Mouse (Mus musculus): Measurements from ENCODE around the gene Pigk. TPM values are rescaled to one million over a fixed set of nuclear protein-coding genes. Genes with fewer than 3 reads are reported as not detected.

The Pigk gene
- polyA plus RNA-seq (2015; fragmentation: Nextera tagmentation; extraction: Ambion mirVana) = 49.1 and 54.0 TPM in 2 replicates

- peak; percentile 79 for ATAC-seq (ENCODE audit: insufficient number of reproducible peaks, low FRiP score, low TSS enrichment, low read depth)
- H3K9ac ChIP-seq = peak within 1 kb of the TSS; percentile 77
- H3K4me1 ChIP-seq = peaks cover 7% of the 10 kb centered on the region; the same call in 1 of the 2 replicates
- H3K4me2 ChIP-seq = peak within 1 kb of the TSS; percentile 77
- H3K9me3 ChIP-seq = no peaks in the 10 kb centered on the region
- WGBS = under 1% methylated on average over 48 of the region's 48 CpGs
- peak within 1 kb of the TSS; percentile 98 for H3K4me3 ChIP-seq
- no peaks in the 10 kb centered on the region for H3K36me3 ChIP-seq
- peak within 1 kb of the TSS; percentile 59 for H3K27ac ChIP-seq
- no peaks in the 10 kb centered on the region for H3K27me3 ChIP-seq
These were observed at the start of gene Pigk for GRCm38 (mm10) chr3:152713991-152714902. Gene Pigk (plus strand): TSS chr3:152714100.

GRCm38 (mm10) chr3:152666991-152667355 lies 46.9 kb upstream of the Pigk start:
- Histone ChIP-seq H3K27ac (no peak overlapping the region), H3K27me3 (peaks cover 44% of the 10 kb centered on the region), H3K4me2 (peak overlapping the region; percentile 97), H3K9ac (no peak overlapping the region; the same call in 1 of the 2 replicates), H3K36me3 (no peaks in the 10 kb centered on the region), H3K9me3 (no peaks in the 10 kb centered on the region), H3K4me1 (peaks cover 8% of the 10 kb centered on the region), H3K4me3 (peak overlapping the region; percentile 55)
- ATAC-seq (ENCODE audit: insufficient number of reproducible peaks, low FRiP score, low TSS enrichment, low read depth) = no peak
- under 1% methylated on average over 16 of the region's 16 CpGs for WGBS

GRCm38 (mm10) chr3:152667356-152668211 lies 46.3 kb upstream of the Pigk start:
- Histone ChIP-seq H3K9ac (peak overlapping the region; percentile 39), H3K4me1 (peaks cover 8% of the 10 kb centered on the region), H3K9me3 (no peaks in the 10 kb centered on the region), H3K36me3 (no peaks in the 10 kb centered on the region), H3K27me3 (peaks cover 44% of the 10 kb centered on the region), H3K4me2 (peak overlapping the region; percentile 97), H3K4me3 (peak overlapping the region; percentile 55), H3K27ac (no peak overlapping the region)
- ATAC-seq (ENCODE audit: insufficient number of reproducible peaks, low FRiP score, low TSS enrichment, low read depth) = no peak
- WGBS = under 1% methylated on average over 67 of the region's 82 CpGs

GRCm38 (mm10) chr3:152668239-152668638 lies 45.7 kb upstream of the Pigk start, which contains the start of gene Ak5:
Gene Ak5 (minus strand): TSS chr3:152668360.
- Histone ChIP-seq H3K4me3 (peak within 1 kb of the TSS; percentile 55), H3K36me3 (no peaks in the 10 kb centered on the region), H3K9me3 (no peaks in the 10 kb centered on the region), H3K4me1 (peaks cover 8% of the 10 kb centered on the region), H3K27me3 (peaks cover 44% of the 10 kb centered on the region), H3K4me2 (peak within 1 kb of the TSS; percentile 97), H3K27ac (no peak within 1 kb of the TSS), H3K9ac (peak within 1 kb of the TSS; percentile 39)
- no peak for ATAC-seq (ENCODE audit: insufficient number of reproducible peaks, low FRiP score, low TSS enrichment, low read depth)
- 8% methylated on average over 5 of the region's 5 CpGs for WGBS

- WGBS = 83% methylated on average over 2 of the region's 2 CpGs
- H3K36me3 ChIP-seq = no peaks in the 10 kb centered on the region
- no peak overlapping the region for H3K4me2 ChIP-seq
- H3K9me3 ChIP-seq = no peaks in the 10 kb centered on the region
- ATAC-seq (ENCODE audit: insufficient number of reproducible peaks, low FRiP score, low TSS enrichment, low read depth) = no peak
- no peak overlapping the region for H3K27ac ChIP-seq
- no peak overlapping the region for H3K9ac ChIP-seq
- peaks cover 44% of the 10 kb centered on the region for H3K27me3 ChIP-seq
- peaks cover 8% of the 10 kb centered on the region for H3K4me1 ChIP-seq
- H3K4me3 ChIP-seq = no peak overlapping the region
These were observed 45.1 kb upstream of the Pigk start for GRCm38 (mm10) chr3:152668793-152669192.

- H3K9ac ChIP-seq = no peak overlapping the region
- 70% methylated on average over 3 of the region's 3 CpGs for WGBS
- peaks cover 44% of the 10 kb centered on the region for H3K27me3 ChIP-seq
- no peak overlapping the region for H3K4me2 ChIP-seq
- no peak overlapping the region for H3K27ac ChIP-seq
- no peak overlapping the region for H3K4me3 ChIP-seq
- no peaks in the 10 kb centered on the region for H3K36me3 ChIP-seq
- peaks cover 8% of the 10 kb centered on the region for H3K4me1 ChIP-seq
- H3K9me3 ChIP-seq = no peaks in the 10 kb centered on the region
- ATAC-seq (ENCODE audit: insufficient number of reproducible peaks, low FRiP score, low TSS enrichment, low read depth) = no peak
These were observed 44.1 kb upstream of the Pigk start for GRCm38 (mm10) chr3:152669783-152670182.

GRCm38 (mm10) chr3:152674663-152675062 lies 39.2 kb upstream of the Pigk start:
- Histone ChIP-seq H3K27ac (no peak overlapping the region), H3K4me3 (no peak overlapping the region), H3K4me2 (no peak overlapping the region), H3K36me3 (no peaks in the 10 kb centered on the region), H3K27me3 (peaks cover 9% of the 10 kb centered on the region; the same call in 1 of the 2 replicates), H3K9me3 (no peaks in the 10 kb centered on the region), H3K4me1 (no peaks in the 10 kb centered on the region), H3K9ac (no peak overlapping the region)
- 66% methylated on average over 6 of the region's 6 CpGs for WGBS
- ATAC-seq (ENCODE audit: insufficient number of reproducible peaks, low FRiP score, low TSS enrichment, low read depth) = no peak

- no peak for ATAC-seq (ENCODE audit: insufficient number of reproducible peaks, low FRiP score, low TSS enrichment, low read depth)
- no peaks in the 10 kb centered on the region for H3K27me3 ChIP-seq
- H3K4me2 ChIP-seq = no peak overlapping the region
- WGBS = 84% methylated on average over 5 of the region's 5 CpGs
- no peaks in the 10 kb centered on the region for H3K9me3 ChIP-seq
- no peaks in the 10 kb centered on the region for H3K4me1 ChIP-seq
- H3K9ac ChIP-seq = no peak overlapping the region
- H3K36me3 ChIP-seq = no peaks in the 10 kb centered on the region
- H3K27ac ChIP-seq = no peak overlapping the region
- no peak overlapping the region for H3K4me3 ChIP-seq
These were observed 25.4 kb upstream of the Pigk start for GRCm38 (mm10) chr3:152688532-152688931.

GRCm38 (mm10) chr3:152689105-152689504 lies 24.8 kb upstream of the Pigk start:
- no peaks in the 10 kb centered on the region for H3K9me3 ChIP-seq
- ATAC-seq (ENCODE audit: insufficient number of reproducible peaks, low FRiP score, low TSS enrichment, low read depth) = no peak
- H3K27ac ChIP-seq = no peak overlapping the region
- no peaks in the 10 kb centered on the region for H3K27me3 ChIP-seq
- no peak overlapping the region for H3K9ac ChIP-seq
- H3K4me3 ChIP-seq = no peak overlapping the region
- no peaks in the 10 kb centered on the region for H3K4me1 ChIP-seq
- no peaks in the 10 kb centered on the region for H3K36me3 ChIP-seq
- H3K4me2 ChIP-seq = no peak overlapping the region
- WGBS = 73% methylated on average over 9 of the region's 9 CpGs

GRCm38 (mm10) chr3:152694950-152695349 lies 18.9 kb upstream of the Pigk start:
- no peak overlapping the region for H3K4me2 ChIP-seq
- ATAC-seq (ENCODE audit: insufficient number of reproducible peaks, low FRiP score, low TSS enrichment, low read depth) = no peak
- WGBS = 89% methylated on average over 3 of the region's 3 CpGs

GRCm38 (mm10) chr3:152698017-152698416 lies 15.9 kb upstream of the Pigk start:
- Histone ChIP-seq H3K4me3 (no peak overlapping the region), H3K4me1 (no peaks in the 10 kb centered on the region), H3K36me3 (no peaks in the 10 kb centered on the region), H3K27me3 (no peaks in the 10 kb centered on the region), H3K4me2 (no peak overlapping the region), H3K9me3 (no peaks in the 10 kb centered on the region), H3K27ac (no peak overlapping the region), H3K9ac (no peak overlapping the region)
- WGBS = 78% methylated on average over 5 of the region's 5 CpGs
- ATAC-seq (ENCODE audit: insufficient number of reproducible peaks, low FRiP score, low TSS enrichment, low read depth) = no peak

More at GRCm38 (mm10) chr3:152694950-152695349, 18.9 kb upstream of the Pigk start:
- Histone ChIP-seq H3K9me3 (no peaks in the 10 kb centered on the region), H3K27me3 (no peaks in the 10 kb centered on the region), H3K36me3 (no peaks in the 10 kb centered on the region), H3K27ac (no peak overlapping the region), H3K4me3 (no peak overlapping the region), H3K4me1 (no peaks in the 10 kb centered on the region), H3K9ac (no peak overlapping the region)
